Mouse (Mus musculus) spleen, adult 12 weeks (tissue): ENCODE results near the gene Rrm2.
"Not testable (repeated sequence)": the region's sequence is repeated elsewhere in the genome, so short reads cannot be mapped to it uniquely, and the experiment has no call there.

Source experiments
- DNase-seq: peaks from one replicate; pipeline ENCODE4 v3.0.0; 2022; ENCODE audit warnings: low spot score

The Rrm2 gene

DNA sequence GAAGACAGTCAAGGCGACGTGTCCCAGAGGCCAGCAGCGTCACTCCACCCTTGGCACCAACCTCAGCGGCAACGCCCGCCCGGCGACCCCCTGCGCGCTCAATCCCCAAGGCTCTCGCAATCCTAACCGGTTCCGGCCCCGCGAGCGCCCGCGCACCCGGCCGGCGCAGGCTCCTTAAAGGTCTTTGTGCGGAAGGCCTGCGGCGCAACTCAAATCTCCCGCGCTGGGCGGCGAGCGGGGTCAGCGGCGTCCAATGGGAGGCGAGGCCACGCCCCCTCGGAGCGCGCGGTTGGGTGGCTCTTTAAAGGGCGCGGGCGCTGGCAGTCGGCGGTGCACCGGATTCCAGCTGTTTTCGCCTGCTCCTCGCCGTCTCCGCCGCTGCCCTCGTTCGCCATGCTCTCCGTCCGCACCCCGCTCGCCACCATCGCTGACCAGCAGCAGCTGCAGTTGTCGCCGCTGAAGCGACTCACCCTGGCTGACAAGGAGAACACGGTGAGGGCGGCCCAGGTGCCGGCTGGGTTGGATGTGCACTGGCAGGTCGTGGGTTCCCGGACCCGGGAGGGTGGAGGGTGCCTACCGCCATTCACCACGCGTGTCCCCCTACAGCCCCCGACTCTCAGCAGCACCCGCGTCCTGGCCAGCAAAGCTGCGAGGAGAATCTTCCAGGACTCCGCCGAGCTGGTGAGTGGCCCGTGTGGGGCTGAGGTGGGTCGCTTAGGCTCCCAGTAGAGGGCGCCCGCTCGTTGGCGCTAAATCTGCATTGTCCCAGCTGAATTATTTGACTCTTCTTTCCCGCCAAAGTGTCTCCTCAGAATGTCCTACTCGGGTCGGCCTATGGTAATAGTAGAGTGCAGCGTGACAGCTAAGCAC, at the start of gene Rrm2:
Rrm2 (plus strand) TSS at position 288 of the 870 bp plus-strand sequence.
- DNase-seq, result peak; percentile 93

DNA sequence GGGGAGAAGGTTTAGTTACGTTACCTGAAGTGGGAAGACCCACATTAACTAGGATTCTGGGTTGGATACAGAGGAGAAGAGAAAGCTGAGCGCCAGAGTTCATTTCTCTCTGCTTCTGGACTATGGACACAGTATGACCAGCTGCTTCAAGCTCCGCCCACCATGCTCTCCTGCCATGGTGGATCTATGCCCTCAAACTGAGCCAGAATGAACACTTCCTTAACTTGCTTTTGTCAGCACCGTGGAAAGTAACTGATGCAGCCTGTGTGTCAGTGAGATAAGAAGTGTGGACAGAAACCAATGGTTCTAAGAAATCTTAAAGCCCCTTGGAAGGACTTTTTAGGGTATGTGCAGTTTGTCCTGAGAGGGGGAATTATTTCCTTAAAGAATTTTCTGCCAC, 49.0 kb upstream of the Rrm2 start:
- DNase-seq, result no peak

DNA sequence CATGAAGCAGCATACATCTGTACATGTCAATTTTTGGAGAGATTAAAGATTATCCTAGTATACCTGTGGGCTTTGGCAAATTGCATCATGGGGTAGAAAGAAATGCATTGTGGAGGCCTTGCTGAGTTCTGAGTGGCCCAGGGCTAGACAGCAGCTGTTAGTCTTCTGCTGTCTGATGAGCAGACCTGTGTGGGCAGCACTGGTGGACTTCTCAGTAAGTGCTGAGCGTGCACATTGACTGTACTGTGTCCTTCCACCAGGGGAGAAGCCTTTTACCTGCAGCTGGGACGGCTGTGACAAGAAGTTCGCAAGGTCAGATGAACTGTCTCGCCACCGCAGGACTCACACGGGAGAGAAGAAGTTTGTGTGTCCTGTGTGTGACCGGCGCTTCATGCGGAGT, 48.1 kb upstream of the Rrm2 start:
- DNase-seq, result no peak

DNA sequence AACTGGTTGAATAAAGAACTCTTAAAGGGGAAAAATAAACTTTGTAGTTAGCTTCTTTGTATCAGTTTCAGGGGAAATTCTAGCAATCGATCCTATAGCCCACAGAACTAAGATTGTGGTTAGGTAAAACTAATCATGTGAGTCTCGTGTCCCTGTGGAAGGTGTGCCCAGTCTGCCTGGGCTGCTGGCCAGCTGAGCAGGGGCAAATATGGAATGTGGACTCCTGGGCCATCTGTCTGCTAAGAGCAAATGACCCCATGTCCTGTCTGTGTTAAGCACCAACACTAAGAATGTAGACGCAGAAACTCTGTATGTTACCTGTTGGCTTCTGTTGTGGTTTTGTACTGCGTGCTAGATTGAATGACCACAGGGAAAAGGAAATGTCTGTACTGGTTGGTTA, 46.9 kb upstream of the Rrm2 start:
- DNase-seq, result no peak

DNA sequence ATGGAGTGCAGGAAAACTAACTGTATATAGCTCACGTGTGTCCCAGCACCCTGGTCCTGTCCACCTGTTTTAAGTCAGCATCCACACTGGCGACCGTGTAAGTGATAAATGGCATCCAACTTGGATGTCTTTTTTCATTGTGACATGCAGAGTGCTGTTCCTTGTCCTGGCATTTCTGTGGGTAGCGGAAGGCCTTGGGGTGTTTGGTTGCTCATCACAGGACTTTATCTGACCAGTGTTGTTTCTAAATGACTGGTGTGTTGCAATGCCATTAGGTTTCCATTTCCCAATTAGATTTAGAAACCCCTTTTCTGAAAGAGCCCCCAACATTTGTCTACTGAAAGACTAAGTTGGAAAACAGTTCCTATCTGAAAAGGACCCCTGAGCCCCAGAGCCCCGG, 45.9 kb upstream of the Rrm2 start:
- DNase-seq, result no peak

DNA sequence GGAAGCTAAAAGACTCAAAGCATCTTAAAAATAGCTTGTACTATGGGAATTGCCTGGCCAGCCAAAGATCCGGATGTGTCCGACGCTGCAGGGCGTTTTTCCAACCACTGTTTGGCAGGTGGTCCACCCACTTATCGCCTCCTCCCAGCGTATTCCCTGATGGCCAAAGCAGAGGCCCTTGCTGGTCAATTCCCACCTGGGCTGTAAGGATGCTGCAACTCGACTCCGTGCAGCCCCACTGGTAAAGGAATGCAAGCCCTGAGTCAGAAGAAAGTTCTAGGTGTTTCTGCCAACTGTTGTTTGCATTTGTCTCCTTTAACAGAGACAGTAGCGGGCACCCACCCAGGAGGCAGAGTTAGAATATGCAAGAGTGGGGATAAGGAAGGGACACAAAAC, 27.9 kb upstream of the Rrm2 start:
- DNase-seq, result no peak

DNA sequence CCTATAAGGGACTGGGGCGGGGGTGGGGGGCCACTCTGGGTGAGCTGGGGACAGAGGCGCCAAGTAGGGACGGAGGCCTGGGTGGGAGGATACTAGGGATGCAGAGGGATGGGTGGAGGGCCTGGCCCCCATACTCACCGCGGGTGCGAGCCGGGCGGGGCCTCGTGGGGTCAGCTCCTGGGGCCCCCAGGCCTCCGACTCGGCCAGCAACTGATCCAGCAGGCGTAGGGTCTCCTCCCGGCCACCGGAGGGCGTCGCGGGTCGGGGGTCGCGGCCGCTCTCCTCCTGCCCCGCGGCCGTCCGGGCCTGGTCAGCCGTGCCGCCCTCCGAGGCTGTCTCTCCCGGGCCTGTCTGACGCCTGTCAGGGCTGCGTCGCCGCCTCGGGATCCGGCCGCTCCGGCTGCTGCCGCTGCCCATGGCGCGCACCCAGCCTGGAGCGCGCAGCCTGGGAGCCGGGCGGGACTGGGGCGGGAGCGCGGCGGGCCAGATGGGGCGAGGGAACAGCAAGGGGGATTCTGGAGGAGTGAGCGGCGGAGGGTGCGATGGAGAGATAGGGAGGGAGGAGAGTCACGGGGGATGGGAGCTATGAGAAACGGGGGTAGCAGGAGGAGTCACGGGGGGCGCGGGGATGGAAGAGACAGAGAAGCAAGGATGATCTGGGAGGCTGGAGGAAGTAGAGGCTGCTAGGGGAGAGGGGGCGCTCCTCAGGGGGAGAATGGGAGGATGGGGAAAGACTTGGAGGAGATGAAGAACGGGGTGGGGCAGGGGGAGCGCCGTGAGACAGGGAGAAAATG, 27.4 kb upstream of the Rrm2 start:
- DNase-seq, result no peak

DNA sequence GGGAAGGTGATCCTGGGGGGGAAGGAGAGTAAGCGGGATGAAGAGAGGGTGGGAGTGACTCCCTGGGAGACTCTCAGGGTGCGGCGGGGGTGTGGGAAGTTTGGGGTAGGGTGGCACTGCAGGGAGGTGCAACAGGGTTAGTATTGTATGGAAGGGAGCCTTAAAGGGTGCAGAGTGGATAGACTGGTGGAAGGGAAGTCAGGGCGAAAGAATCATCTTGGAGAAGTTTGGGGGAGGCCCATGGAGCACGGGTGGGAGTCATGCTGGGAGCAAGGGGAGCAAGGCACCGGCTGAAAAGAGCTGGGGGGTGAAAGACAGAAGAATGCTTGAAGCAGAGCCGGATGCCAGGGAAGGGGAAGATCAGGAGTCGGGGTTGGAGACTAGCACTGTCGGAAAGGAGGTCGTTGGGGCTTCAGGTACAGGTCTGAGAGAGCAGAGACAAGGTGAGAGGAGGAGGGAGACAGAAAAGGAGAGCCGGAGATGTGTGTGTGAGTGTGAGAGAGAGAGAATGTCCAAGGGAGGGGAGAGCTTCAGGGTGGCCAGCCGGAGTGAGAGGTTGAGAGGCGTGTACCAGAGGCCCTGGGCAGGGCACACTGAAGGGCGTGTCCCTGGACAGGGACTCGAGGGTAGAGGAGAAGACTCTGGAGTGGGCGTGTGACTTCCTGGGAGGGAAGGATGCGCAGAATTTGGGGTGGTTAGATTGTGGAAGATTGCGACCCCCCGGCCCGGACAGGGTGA, 26.6 kb upstream of the Rrm2 start, which contains the start of gene Cys1:
Cys1 (minus strand) TSS at position 528 of the 738 bp plus-strand sequence.
- no peak for DNase-seq

DNA sequence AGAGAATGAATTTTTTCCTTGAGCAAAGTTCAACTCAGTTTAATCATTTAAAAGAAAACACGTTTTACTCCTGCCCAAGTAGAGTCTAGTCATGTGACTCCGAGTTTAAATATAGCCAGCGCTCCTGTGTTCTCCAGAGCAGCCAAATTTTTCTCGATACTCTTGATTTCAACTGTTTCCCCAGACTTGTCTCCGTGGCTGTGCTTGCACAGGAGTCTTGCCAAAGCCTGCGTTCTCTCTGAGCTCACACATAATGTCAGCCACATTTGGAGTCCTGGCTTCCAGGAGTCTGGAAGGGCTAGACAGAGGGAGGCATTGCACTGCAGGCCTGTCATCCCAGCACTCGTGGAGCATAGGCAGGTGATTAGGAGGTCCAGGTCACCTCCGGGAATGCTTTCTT, 25.5 kb upstream of the Rrm2 start:
- DNase-seq, result no peak

DNA sequence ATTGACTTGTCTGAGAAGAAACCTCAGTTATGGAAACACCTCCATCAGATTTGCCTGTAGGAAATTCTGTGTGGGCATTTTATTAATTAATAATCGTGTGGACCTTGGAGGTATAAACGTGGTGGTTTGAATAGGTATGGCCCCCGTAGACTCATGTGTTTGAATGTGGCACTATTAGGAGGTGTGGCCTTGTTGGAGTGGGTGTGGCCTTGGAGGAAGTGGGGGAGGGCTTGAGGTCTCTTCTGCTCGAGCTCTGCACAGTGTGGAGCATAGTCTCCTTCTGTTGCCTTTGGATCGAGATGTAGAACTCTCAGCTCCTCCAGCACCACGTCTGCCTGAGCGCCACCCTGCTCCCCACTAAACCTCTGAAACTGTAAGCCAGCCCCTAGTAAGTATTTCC, 24.6 kb upstream of the Rrm2 start:
- DNase-seq, result no peak

DNA sequence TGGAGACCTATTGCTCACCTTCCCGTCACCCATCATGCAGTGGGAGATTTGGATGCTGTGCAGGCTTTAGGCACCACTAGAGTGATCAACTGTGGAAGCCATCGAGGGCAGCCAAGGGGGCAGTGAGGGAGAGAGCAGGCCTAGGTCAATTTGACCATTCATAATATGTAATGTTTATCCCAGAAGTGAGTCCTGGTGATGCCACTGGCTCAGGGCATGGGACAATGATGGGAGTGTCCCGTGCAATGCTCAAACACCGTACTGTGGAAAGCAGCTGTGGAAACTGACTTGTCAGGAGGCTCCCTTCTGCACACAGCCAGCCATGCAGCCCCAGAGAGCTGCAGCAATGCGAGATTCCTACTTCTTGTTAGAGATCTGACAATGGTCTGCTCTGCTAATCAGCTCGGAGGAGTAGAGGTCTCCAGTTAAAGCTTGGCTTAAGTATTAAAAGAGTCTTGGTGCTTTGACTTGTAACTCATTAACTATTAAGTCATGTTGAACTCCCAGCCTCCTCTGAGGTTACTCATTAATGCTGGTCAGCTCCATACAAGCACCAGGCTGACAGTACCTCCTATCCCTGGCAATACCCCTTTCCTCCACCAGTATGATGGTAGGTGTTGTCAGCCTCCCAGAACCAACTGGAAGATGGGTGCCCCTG, 21.9 kb upstream of the Rrm2 start:
- no peak for DNase-seq

DNA sequence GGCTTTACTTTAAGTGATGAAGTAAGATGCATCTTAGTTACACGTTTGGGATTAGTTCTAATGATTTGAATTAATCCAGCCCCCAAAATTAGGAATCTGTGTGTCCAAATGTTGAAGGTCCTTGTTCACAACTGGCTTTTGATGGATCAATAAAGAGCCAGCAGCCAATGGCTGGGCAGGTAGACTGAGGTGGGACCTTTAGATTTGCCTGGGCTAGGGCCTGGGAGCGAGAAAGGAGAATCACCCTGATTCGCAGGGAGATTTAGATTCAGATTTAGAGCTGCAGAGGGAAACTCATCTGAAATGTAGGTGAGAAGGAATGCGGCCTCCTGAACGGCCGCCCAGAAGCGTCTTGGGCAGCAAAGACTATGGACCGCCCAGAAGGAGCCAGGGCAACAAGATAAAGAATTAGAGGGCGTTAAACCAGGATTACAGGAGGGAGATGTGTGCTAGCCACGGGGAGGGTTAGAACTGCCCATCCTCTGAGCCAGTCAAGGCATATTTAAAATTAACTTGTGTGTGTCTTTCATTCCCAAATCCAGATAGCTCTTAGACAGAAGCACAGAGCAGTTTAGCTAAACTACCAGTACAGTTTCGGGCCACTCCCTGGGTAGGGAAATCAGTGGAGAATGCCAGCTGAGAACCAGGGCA, 21.2 kb upstream of the Rrm2 start:
- DNase-seq, result no peak

DNA sequence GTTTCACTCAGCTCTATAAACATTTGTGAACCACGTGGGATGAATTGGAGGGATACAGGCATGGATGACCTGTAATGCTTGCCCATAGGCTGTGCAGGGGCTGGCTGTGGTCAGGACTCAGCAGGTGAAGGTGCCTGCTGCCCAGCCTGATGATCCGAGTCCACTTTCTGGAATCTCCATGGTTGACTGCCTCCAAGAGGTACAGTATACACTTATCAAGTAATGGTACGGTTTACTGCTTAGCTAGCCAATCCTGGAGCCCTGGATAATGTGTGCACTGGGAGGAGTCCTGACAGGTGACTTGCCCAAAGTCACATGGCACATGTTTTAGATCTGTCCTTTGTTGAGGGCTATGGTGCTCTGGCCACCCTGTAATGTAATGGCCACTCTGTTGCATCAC, 17.7 kb upstream of the Rrm2 start:
- DNase-seq, result no peak

DNA sequence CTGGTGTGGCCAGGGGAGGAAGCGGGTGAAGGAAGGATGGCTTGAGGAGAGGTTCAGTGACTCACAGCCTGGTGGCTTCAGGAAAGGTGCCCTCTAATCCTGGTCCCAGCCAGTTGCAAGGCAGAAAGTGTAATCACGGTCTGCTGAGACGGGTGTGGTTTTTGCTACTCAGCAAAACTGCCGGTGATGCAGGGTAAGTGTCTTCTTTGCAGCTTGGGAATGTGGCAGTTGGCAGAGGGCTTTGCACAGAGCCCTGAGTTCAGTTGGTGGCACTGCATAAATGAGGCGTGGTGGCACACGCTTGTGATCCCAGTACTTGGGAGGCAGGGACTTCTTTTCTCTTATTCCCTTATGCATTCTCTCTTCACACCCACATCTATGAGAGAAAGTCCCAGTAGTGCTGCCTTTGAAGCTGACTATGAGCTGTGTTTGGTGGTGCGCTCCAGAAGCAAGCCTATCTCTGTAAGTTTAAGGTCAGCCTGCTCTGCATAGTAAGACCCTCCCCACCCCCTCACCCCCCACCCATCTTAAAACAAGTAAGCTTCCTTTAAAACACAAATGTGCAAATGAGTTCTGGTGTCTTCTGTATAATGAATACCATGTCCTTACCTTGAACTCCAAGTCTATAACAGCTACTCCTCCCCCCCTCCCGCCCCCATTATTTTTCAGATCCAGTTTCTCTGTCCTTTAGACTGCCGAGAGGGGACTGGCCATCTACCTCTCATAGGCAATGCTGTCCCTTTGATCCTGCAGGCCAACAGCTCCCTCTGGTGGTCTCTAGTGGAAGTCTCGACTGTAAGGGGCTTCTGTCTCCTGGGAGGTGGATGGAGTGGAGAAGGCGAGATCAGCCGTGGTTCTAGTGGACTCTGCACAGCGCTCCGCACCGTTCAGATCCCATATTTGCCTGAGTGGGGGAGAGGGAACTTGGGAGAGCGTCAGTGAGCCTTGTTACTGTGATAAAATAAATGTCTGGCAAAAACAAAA, 11.2 kb upstream of the Rrm2 start:
- DNase-seq, result peak; percentile 60

DNA sequence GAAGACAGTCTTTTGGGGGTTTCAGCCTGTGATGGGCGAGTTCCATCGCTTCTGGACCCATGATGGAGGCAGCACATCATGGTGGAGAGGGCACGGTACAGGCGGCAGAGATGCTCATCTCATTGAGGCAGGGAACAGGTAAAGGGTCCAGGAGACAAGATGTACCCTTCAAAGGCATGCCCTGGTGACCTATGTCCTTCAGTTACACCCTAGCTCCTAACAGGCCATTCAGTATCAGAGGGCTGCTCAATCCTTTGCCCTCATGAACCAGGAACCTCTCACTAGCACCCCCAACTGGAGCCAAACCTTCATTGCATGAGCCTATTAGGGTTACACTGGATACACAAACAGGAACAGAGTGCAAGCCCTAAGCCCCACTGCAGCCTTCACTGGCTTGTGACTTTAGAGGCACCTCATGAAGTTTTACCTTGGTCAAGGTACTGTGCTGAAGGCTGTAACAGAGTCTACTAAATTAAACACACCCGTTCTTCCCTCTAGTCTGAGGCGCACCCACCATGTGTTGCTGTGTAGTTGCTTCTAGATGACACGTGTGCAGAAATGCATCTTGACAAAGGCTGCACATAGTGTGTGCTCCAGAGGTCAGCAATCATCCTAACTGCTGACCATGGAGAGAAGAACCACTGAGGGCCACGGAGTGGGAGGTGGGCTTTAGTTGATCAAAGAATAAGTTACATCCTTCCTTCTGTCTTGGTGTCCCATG, 10.4 kb upstream of the Rrm2 start:
- no peak for DNase-seq

DNA sequence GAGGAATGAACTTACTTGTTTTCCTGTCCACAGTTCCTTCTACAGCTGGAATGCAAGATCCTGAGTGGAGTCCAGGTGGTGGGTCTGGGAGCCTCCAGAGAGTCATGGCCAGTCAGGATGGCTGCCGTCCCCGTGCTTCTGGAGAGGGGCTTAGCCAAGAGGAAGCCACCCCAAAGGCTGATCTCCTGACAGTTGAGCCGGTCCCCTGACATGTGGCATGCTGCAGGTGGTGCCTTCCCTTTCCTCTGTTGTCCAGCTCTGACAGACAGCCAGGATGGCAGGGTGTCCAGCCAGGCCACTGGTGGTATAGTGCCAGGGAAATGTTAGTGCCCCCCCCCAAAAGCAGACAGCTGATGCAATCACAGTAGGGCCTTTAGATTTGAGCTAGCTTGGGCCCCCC, 9.5 kb upstream of the Rrm2 start:
- no peak for DNase-seq

DNA sequence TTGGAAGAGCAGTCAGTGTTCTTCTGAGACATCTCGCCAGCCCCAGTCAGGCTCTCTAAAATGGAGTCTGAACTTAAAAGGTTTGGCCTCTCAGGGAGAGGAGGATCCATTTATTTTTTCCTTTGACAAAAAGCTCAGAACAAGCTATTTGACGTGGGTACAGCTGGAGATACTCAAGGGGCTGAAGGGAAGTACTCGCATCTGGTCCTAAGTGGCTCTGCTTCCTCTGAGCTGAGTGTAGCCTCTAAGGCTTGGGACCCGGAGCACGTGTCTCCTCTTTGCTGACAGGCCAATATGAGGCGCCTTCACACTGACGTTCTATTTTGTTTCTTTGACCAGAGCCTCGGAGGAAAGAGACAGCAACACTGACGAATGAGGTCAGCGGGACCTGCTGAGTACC, 8.5 kb upstream of the Rrm2 start:
- no peak for DNase-seq

DNA sequence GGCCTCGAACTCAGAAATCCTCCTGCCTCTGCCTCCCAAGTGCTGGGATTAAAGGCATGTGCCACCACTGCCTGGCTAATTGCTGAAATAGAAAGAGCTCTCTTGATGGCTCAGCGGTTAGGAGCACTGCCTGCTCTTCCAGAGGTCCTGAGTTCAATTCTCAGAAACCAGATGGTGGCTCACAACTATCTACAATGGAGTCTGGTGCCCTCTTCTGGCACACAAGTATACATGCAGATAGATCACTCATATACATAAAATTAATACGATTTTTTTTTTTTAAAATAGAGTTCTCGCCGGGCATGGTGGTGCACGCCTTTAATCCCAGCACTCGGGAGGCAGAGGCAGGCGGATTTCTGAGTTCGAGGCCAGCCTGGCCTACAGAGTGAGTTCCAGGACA, 6.4 kb upstream of the Rrm2 start:
- not testable (repeated sequence) for DNase-seq

DNA sequence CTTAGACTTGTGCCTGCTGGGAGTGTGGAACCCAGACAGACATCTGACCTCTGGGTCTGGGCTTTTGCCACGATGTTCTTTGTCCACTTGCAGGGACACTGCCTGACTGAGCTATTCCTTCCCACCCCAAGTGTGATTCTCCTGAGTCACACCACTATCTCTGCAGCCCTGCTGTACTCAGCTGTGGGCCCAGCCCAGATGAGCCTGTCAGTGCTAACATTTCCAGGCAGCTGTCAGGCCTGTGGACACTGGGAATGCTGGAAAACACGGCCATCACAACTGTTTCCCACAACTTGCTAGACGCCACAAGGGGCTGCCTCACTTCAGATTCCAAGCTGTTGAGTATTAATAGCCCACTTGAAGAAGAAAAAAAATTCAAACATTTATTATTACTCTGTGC, 5.0 kb upstream of the Rrm2 start:
- peak; percentile 17 for DNase-seq
